Mouse (Mus musculus) forebrain, embryonic 10.5 days (tissue): ENCODE measurements around the gene Ngrn. TPM values are rescaled to one million over a fixed set of nuclear protein-coding genes. Genes with fewer than 3 reads are reported as not detected.
A peak's percentile ranks its signal among the peaks of the same experiment; 100 is the strongest.

Experiments
- DNase-seq: peaks from one replicate; pipeline ENCODE4 v3.0.0-alpha.2; 2017; ENCODE audit warnings: low spot score; ENCODE audit errors: extremely low spot score
- H3K27ac ChIP-seq: fragments of 300-500 bp; sonication (generic); 2 replicates; pipeline ENCODE4 v1.5.1; 2016; ENCODE audit warnings: mild to moderate bottlenecking
- H3K27me3 ChIP-seq: fragments of 300-500 bp; sonication (generic); 2 replicates; pipeline ENCODE4 v1.6.1; 2016; ENCODE audit warnings: mild to moderate bottlenecking; ENCODE audit not compliant: poor library complexity, severe bottlenecking
- H3K36me3 ChIP-seq: fragments of 300-500 bp; sonication (generic); replicated peaks from 2 replicates; pipeline ENCODE4 v1.6.1; 2016; ENCODE audit warnings: mild to moderate bottlenecking, moderate library complexity
- H3K4me1 ChIP-seq: fragments of 300-500 bp; sonication (generic); 2 replicates; pipeline ENCODE4 v1.6.1; 2016
- H3K4me3 ChIP-seq: fragments of 300-500 bp; sonication (generic); 2 replicates; pipeline ENCODE4 v1.5.1; 2016; ENCODE audit warnings: mild to moderate bottlenecking, moderate library complexity
- H3K9me3 ChIP-seq: fragments of 300-500 bp; sonication (generic); 2 replicates; pipeline ENCODE4 v1.6.1; 2016; ENCODE audit warnings: mild to moderate bottlenecking, moderate library complexity
- whole genome bisulfite sequencing: fragments of 180-500 bp; shearing (Covaris S2); methylation state at CpG from one replicate; pipeline ENCODE4 v1.1.7; 2016; 5-methylcytosine and 5-hydroxymethylcytosine counted together
- polyA plus RNA-seq: library from polyadenylated mRNA; unstranded; fragments of >200 nt; fragmentation: Nextera tagmentation; extraction: Ambion mirVana; gene quantifications from 2 replicates; pipeline ENCODE4 v1.2.1, GENCODE M21; 2016

Ngrn gene
- polyA plus RNA-seq, 1 experiment from 2014 or later, result 43.0 TPM

GRCm38 (mm10) chr7:80268897-80269750 lies 8.1 kb downstream of the Ngrn start, which contains the start of gene Vps33b:
TSS of gene Vps33b (plus strand) at chr7:80269649.
- Histone ChIP-seq H3K4me1 (peaks cover 27% of the 10 kb centered on the region), H3K36me3 (peaks cover 57% of the 10 kb centered on the region), H3K27me3 (no peaks in the 10 kb centered on the region), H3K27ac (peak within 1 kb of the TSS; percentile 86), H3K9me3 (peaks cover 8% of the 10 kb centered on the region), H3K4me3 (peak within 1 kb of the TSS; percentile 93)
- peak; percentile 95 for DNase-seq
- 4% methylated on average over 21 of the region's 21 CpGs for WGBS

- H3K4me3 ChIP-seq, result peak overlapping the region; percentile 93
- under 1% methylated on average over 23 of the region's 23 CpGs for WGBS
- H3K4me1 ChIP-seq, result peaks cover 27% of the 10 kb centered on the region
- H3K9me3 ChIP-seq, result peaks cover 14% of the 10 kb centered on the region
- H3K27ac ChIP-seq, result peak overlapping the region; percentile 86
- peaks cover 57% of the 10 kb centered on the region for H3K36me3 ChIP-seq
- DNase-seq, result no peak
- H3K27me3 ChIP-seq, result no peaks in the 10 kb centered on the region
Measured at GRCm38 (mm10) chr7:80269751-80270255, 8.8 kb downstream of the Ngrn start.

- Histone ChIP-seq H3K4me1 (peaks cover 24% of the 10 kb centered on the region), H3K36me3 (peaks cover 64% of the 10 kb centered on the region), H3K4me3 (no peak overlapping the region), H3K27ac (no peak overlapping the region), H3K27me3 (no peaks in the 10 kb centered on the region), H3K9me3 (peaks cover 20% of the 10 kb centered on the region)
- DNase-seq, result no peak
- 85% methylated on average over 2 of the region's 2 CpGs for WGBS
Measured at GRCm38 (mm10) chr7:80273456-80273855, 12.4 kb downstream of the Ngrn start.

- Histone ChIP-seq H3K9me3 (peaks cover 20% of the 10 kb centered on the region), H3K4me1 (no peaks in the 10 kb centered on the region), H3K4me3 (no peak overlapping the region), H3K36me3 (peaks cover 85% of the 10 kb centered on the region), H3K27ac (no peak overlapping the region), H3K27me3 (no peaks in the 10 kb centered on the region)
- WGBS, result 94% methylated on average over 4 of the region's 4 CpGs
- DNase-seq, result no peak
Measured at GRCm38 (mm10) chr7:80276374-80276773, 15.4 kb downstream of the Ngrn start.

- H3K27ac ChIP-seq, result no peak overlapping the region
- peaks cover 3% of the 10 kb centered on the region for H3K9me3 ChIP-seq
- no peaks in the 10 kb centered on the region for H3K4me1 ChIP-seq
- H3K4me3 ChIP-seq, result no peak overlapping the region
- H3K27me3 ChIP-seq, result no peaks in the 10 kb centered on the region
- DNase-seq, result no peak
- peaks cover 78% of the 10 kb centered on the region for H3K36me3 ChIP-seq
- 83% methylated on average over 10 of the region's 10 CpGs for WGBS
Measured at GRCm38 (mm10) chr7:80280032-80280431, 19.0 kb downstream of the Ngrn start.

- H3K27me3 ChIP-seq, result no peaks in the 10 kb centered on the region
- 91% methylated on average over 2 of the region's 2 CpGs for WGBS
- H3K9me3 ChIP-seq, result no peaks in the 10 kb centered on the region
- DNase-seq, result no peak
- H3K4me3 ChIP-seq, result no peak overlapping the region
- peaks cover 80% of the 10 kb centered on the region for H3K36me3 ChIP-seq
- no peaks in the 10 kb centered on the region for H3K4me1 ChIP-seq
- no peak overlapping the region for H3K27ac ChIP-seq
Measured at GRCm38 (mm10) chr7:80280998-80281397, 20.0 kb downstream of the Ngrn start.

- WGBS, result 91% methylated on average over 3 of the region's 3 CpGs
- Histone ChIP-seq H3K27ac (no peak overlapping the region), H3K36me3 (peaks cover 80% of the 10 kb centered on the region), H3K27me3 (no peaks in the 10 kb centered on the region), H3K4me1 (no peaks in the 10 kb centered on the region), H3K4me3 (no peak overlapping the region), H3K9me3 (no peaks in the 10 kb centered on the region)
- DNase-seq, result no peak
Measured at GRCm38 (mm10) chr7:80281646-80282045, 20.6 kb downstream of the Ngrn start.

GRCm38 (mm10) chr7:80283226-80283918 lies 22.4 kb downstream of the Ngrn start:
- 91% methylated on average over 3 of the region's 3 CpGs for WGBS
- Histone ChIP-seq H3K36me3 (peaks cover 81% of the 10 kb centered on the region), H3K4me1 (no peaks in the 10 kb centered on the region), H3K27ac (no peak overlapping the region), H3K27me3 (no peaks in the 10 kb centered on the region), H3K4me3 (no peak overlapping the region), H3K9me3 (no peaks in the 10 kb centered on the region)
- no peak for DNase-seq

- Histone ChIP-seq H3K4me1 (no peaks in the 10 kb centered on the region), H3K4me3 (no peak overlapping the region), H3K27me3 (no peaks in the 10 kb centered on the region), H3K36me3 (peaks cover 78% of the 10 kb centered on the region), H3K9me3 (no peaks in the 10 kb centered on the region), H3K27ac (no peak overlapping the region)
- DNase-seq, result no peak
- 94% methylated on average over 5 of the region's 5 CpGs for WGBS
Measured at GRCm38 (mm10) chr7:80284391-80284790, 23.4 kb downstream of the Ngrn start.

GRCm38 (mm10) chr7:80285725-80286124 lies 24.7 kb downstream of the Ngrn start:
- H3K4me3 ChIP-seq, result no peak overlapping the region
- no peak overlapping the region for H3K27ac ChIP-seq
- H3K27me3 ChIP-seq, result no peaks in the 10 kb centered on the region
- no peaks in the 10 kb centered on the region for H3K9me3 ChIP-seq
- H3K36me3 ChIP-seq, result peaks cover 77% of the 10 kb centered on the region
- WGBS, result 93% methylated on average over 6 of the region's 6 CpGs
- DNase-seq, result no peak
- no peaks in the 10 kb centered on the region for H3K4me1 ChIP-seq

GRCm38 (mm10) chr7:80287736-80288135 lies 26.7 kb downstream of the Ngrn start:
- 87% methylated on average over 10 of the region's 10 CpGs for WGBS
- H3K4me3 ChIP-seq, result no peak overlapping the region
- no peaks in the 10 kb centered on the region for H3K4me1 ChIP-seq
- no peak overlapping the region for H3K27ac ChIP-seq
- no peaks in the 10 kb centered on the region for H3K9me3 ChIP-seq
- no peaks in the 10 kb centered on the region for H3K27me3 ChIP-seq
- peaks cover 86% of the 10 kb centered on the region for H3K36me3 ChIP-seq
- DNase-seq, result no peak

- peak within 1 kb of the TSS; percentile 90 for H3K4me3 ChIP-seq
- H3K9me3 ChIP-seq, result no peaks in the 10 kb centered on the region
- peak within 1 kb of the TSS; percentile 97 for H3K27ac ChIP-seq
- H3K27me3 ChIP-seq, result no peaks in the 10 kb centered on the region
- WGBS, result under 1% methylated on average over 52 of the region's 52 CpGs
- H3K4me1 ChIP-seq, result peaks cover 36% of the 10 kb centered on the region
- peak; percentile 99 for DNase-seq
- peaks cover 55% of the 10 kb centered on the region for H3K36me3 ChIP-seq
Measured at GRCm38 (mm10) chr7:80294062-80294763, 33.2 kb downstream of the Ngrn start, which contains the start of gene Prc1. TSS of gene Prc1 (plus strand) at chr7:80294450.
